12 mouse cellular contexts compared by ENCODE assay signal in genomic region chr5:66503033-66503432, GRCm38 (mm10).
"Had no signal": no experiment of that assay in that cellular context is flagged by ENCODE, and none has a peak within 500 bp of the region (broad histone marks: within the 10 kb centered on the region; RNA-seq: fewer than 3 reads in every experiment).

No protein-coding gene starts in this region.

- H3K27me3 ChIP-seq: limb, embryonic 15.5 days; neural tube, embryonic 15.5 days had no signal

- ATAC-seq: inflammation-experienced regulatory T-cells, adult 6 months; intestine, postnatal 0 days had no signal

- DNase-seq: layer of hippocampus, adult 9-11 months; layer of hippocampus, postnatal 36 days; midbrain, embryonic 14.5 days; right cerebral cortex, adult 18-20 months; right cerebral cortex, postnatal 25 days; thymus, postnatal 4 days had no signal

- H3K4me3 ChIP-seq: limb, embryonic 15.5 days; myocyte; neural tube, embryonic 15.5 days had no signal

- H3K36me3 ChIP-seq: limb, embryonic 15.5 days; neural tube, embryonic 15.5 days had no signal

- H3K27ac ChIP-seq: limb, embryonic 15.5 days; liver, embryonic 14.5 days; neural tube, embryonic 15.5 days had no signal

- H3K4me2 ChIP-seq: limb, embryonic 15.5 days; neural tube, embryonic 15.5 days had no signal

- H3K9me3 ChIP-seq: limb, embryonic 15.5 days; neural tube, embryonic 15.5 days had no signal

- H3K9ac ChIP-seq: limb, embryonic 15.5 days; liver, embryonic 14.5 days; neural tube, embryonic 15.5 days had no signal
